Mouse (Mus musculus) embryonic facial prominence, embryonic 11.5 days (tissue): ENCODE results near the gene Adamts16. TPM values are rescaled to one million over a fixed set of nuclear protein-coding genes. Genes with fewer than 3 reads are reported as not detected.

Experiments
- polyA plus RNA-seq: library from polyadenylated mRNA; unstranded; fragments of >200 nt; fragmentation: Nextera tagmentation; extraction: Ambion mirVana; gene quantifications from 2 replicates; pipeline ENCODE4 v1.2.1, GENCODE M21; 2014

Gene Adamts16
- polyA plus RNA-seq, 1 experiment from 2014 or later, result 0.53 TPM

Other genes starting within 250 kb of the Adamts16 start
- 31.5 and 34.0 TPM in 2 replicates for gene Ice1, start 204.2 kb downstream of the Adamts16 start, polyA plus RNA-seq